Mouse (Mus musculus) adrenal gland, postnatal 10 days (tissue): Measurements from ENCODE around the gene Atp6v0a1. TPM values are rescaled to one million over a fixed set of nuclear protein-coding genes. Genes with fewer than 3 reads are reported as not detected.
A peak's percentile ranks its signal among the peaks of the same experiment; 100 is the strongest.

ENCODE experiments used
- DNase-seq: peaks from one replicate; pipeline ENCODE4 v3.0.0; 2021; ENCODE audit warnings: mixed read lengths
- microRNA-seq: library from miRNA; unstranded; fragments of <30 nt; microRNA quantifications from one replicate; pipeline ENCODE4 v1.2.0, GENCODE M21; 2021
- total RNA-seq, 2 experiments: library from RNA; stranded (reverse); gene quantifications; 2 replicates each; pipeline ENCODE4 v1.2.3; 2021

Gene Atp6v0a1
- total RNA-seq, 2 experiments from 2014 or later = 93.4 to 95.8 TPM

DNA sequence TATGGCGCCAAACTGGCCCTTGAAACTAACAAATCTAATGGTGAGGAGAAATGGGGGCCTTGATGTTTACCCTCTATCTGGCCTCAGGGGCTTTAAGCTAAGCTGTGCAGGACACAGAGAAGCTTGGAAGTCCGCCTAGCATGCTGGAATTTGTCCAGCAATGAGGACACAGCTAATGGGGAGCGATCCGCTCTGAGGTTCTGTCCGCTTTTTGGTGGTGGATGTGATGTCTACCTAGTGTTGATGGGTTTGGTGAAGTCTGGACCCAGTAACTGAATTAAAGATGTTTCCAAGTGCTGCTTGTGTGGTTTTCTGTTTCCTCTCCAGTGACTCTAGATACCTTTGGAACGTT lies 77.0 kb downstream of the Atp6v0a1 start:
- peak; percentile 50 for DNase-seq

DNA sequence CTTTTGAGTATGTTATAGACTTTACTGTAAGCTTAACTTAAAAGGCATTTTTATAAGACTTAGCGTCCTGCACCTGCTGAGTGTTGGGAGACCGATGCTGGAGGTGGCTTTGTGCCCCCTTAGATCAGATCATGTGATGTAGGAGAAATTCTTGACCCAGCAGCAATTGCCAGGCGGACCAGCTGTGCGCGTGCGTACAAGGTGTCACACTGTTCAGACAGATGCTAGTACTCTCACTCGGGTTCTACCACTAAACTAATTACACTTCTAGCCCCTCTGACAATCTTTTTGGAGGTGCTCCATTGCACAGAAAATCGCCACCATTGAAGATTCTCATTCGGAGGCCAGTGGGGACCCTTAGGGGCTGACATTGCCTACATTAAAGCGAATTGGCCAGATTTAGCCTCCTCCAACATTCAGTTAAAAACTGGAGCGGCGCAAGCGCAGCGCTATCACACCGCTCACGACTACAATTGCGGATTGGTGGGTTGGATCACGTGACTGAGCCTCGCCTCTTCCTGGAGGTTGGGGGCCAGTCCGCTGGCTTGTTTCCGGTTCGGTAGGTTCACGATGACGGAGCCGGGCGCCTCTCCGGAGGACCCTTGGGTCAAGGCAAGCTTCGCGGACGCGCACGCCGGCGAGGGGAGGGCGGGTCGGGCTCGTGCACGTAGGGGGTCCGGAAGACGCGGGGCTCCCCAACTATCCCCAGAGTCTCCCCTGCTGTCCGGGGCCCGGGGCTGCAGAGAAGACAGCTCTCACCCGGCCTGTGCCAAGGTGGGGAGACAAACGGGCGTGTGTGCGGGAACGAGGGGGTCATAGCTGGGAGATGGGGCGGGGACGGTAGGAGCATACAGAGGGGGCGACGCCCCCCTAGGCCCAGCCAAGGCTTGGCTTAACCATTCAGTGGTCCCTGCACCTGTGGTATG lies 77.8 kb downstream of the Atp6v0a1 start, which contains the start of gene Mlx:
Gene Mlx, plus strand, starts transcription at position 522 of the 926 bp plus-strand sequence.
- peak; percentile 93 for DNase-seq

DNA sequence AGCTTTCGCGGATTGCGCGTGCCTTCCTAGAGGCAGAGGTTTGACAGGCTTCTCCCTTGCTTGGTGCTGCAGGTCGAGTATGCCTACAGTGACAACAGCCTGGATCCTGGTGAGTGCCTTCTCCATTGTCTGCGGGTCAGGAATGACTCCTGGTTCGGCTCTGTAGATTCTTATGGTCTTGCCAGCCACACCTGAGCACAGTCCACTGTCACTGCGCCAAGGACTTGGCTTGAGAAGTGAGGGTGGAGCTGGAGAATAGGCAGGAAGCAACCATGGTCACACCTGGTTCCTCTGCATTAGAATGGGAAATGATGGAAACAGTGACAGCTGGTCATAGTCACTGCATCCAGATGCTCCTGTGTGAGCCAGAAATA lies 78.4 kb downstream of the Atp6v0a1 start:
- DNase-seq = no peak

DNA sequence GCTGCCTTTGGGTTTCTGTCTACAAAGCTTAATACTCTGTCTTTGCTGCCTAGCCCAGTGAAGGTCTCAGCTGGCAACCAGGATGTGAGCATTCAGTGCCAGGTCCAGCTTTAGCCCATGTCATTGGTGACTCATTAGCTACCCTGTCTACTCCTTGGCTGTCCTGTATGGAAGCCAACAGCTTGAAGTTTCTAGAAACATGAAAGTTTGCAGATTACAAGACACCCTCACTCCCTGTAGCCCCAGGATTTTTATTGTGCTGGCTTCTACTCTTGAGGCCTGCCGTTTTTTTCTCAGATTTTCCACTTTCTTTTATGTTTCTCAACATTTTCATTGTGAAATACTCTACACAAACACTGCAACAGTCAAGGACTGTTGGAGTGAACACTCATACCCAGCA lies 80.7 kb downstream of the Atp6v0a1 start:
- DNase-seq = no peak

DNA sequence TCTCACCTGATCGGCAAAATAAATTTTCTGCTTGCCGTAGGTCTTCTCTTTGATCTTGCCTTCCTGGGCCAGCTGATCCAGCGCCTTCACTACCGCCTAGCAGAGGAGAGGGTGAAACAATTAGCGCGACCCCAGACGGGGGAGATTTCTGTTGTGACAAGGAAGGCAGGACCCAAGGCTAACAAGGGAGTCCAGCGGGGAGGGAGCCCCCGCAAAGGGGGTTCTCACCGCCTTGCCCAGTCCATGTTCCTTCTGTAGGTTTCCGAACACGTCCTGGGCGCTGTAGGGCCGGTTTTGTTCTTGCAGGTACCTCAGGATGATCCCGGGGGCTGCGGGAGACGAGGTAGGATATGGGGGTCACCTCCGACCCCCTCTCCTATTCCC lies 85.7 kb downstream of the Atp6v0a1 start:
- no peak for DNase-seq

DNA sequence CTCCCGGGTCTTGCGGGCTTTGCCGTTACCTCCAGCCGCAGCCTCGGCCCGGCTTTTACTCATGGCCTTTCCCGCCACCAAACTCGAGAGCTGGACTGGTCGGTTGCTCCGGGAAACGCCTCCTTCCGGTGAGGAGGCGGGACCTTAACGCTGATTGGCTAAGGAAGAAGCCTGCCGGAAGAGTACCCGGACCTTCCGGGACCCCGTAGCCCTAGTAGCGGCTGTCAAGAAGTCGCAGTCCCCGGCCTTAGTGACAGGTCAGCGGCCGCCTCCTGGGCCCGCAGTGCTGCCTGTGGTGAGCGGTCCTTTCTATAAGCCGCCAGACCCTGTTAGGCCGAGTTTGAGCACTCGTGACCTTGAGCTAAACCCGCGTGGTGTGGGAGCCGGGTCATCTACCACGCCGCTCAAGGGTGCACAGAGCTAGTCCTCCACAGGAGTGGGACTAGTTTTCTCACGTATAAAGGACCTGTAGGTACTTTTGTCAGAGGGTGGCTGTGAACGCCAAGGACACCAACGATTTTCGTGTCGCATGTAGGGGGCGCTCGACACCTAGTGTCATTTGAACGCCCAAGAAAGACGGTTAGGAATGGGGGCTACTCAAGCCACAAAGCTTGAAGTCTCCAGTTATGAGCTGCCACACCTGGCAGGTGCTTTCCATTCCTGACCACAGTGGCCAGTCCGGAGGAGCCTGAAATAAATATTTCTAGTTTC lies 86.2 kb downstream of the Atp6v0a1 start, which contains the start of gene Psmc3ip:
Gene Psmc3ip, minus strand, starts transcription at position 123 of the 711 bp plus-strand sequence.
- peak; percentile 96 for DNase-seq

DNA sequence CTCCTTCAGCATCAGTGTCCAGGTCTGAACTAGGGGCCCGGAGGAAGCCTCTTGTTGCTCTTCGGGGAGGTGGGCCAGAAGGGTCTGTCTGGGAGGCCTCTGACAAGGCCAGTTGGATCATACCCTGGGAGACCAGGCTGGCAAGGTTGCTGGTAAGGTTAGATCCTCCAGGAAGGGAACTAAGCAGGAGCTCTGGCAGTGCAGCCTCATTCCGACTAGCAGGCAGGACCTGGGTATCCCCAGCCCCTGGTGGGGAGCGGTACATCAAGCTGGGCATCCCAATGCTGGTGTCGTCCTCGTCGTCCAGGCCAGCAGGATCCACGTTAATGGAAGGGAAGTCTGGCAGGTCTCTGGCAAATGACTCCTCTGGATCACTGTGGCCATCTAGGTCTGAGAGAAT lies 89.0 kb downstream of the Atp6v0a1 start:
- DNase-seq = no peak

DNA sequence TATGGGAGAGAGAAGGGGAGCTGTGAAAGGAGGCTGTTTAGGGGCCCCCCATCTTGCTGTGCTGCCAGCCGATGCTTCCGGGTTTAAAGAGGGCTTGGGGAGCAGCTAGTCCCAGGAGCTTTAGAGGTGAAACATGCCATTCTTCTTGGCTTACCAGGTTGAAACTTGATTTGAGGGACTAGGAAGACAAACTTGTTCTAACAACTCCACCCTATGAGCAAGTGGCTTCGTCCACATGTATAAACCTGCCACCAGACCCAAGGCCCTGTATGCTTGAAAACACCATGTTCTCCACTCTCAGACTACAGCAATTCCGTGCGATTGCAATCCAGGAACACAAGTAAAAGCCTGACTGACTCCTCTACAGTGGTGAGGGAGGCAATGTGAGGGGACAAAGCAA lies 93.8 kb downstream of the Atp6v0a1 start:
- no peak for DNase-seq

DNA sequence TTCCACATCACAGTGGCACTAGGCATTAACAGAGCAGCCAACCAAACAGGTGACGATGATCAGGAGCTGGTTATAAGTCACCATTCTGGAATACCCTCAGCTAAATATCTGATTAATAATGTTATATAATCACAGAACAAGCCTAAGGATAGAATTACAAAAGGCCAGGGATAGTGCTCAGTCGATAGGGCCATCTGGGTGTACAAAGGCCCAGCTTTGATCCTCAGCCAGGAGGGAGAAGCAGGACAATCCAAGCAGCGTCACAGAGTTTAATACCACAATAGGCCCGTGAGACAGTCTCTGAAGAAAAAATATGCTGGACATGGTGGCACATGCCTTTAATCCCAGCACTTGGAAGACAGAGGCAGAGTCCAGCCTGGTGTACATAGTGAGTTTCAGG lies 100.1 kb downstream of the Atp6v0a1 start:
- DNase-seq = no peak

DNA sequence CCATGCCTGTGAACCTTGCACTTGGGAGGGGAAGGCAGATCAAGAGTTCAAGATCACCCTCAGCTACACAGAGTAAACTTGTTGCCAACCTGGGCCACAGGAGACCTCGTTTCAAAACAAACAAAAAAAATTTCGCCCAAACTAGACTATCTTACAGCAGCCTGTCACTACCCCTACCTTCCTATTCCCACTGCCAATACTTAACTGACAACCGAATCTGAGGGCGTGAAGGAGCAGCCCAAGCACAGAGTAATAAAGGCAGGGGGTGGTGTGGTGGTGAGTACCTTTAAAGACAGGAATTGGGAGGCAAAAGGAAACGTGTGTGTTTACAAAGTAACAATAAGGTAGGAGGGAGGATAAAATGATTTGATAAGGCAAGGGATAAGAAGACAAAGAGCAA lies 101.5 kb downstream of the Atp6v0a1 start:
- DNase-seq = no peak

DNA sequence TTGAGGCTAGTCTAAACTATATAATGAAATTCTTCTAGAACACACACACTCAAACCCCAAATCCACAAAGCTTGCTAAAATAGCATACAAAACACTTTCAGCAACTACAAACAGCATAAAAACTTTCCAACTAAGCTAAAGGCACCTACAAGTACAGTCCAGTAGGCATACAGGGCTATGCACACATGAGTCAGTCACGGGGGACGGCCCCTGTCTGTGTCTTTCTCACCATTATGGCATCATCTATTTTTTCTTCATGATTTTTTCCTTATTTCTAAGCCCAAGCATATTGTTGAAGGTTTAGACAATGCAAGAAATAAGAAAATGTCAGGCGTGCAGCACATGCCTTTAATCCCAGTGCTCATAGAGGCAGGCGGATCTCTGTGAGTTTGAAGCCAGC lies 101.9 kb downstream of the Atp6v0a1 start:
- DNase-seq = no peak

DNA sequence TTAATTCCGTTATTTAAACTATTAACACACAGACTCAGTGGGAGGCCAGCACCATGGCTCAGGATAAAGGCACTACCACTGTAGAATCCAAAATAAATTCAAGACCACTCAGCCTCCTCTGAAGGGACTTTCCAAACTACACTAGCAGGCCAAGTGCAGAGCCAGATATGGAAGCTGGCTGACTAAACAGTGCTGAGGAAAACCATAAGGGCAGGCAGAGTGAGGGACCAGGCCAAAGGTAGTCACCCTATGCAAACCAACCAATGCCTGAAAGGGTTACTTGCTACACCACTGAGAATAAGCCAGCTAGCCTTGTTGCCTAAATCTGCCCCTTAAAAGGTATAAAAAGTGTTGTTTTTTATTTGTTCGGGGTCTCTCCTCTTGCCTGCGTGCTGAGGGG lies 102.9 kb downstream of the Atp6v0a1 start:
- DNase-seq = no peak

Small RNA genes lying within 50 kb of the gene (microRNA-seq; reads per million reads assigned to microRNA genes)
- not detected for gene Mir6928

Other genes starting within 250 kb of the Atp6v0a1 start
- gene Kcnh4, start 249.5 kb upstream of the Atp6v0a1 start, total RNA-seq = under 1 TPM; 0.12 to 0.15 TPM
- gene Hcrt, start 246.5 kb upstream of the Atp6v0a1 start, total RNA-seq = not detected
- gene Ghdc, start 238.5 kb upstream of the Atp6v0a1 start, total RNA-seq = 10 to 100 TPM; 14.1 to 15.7 TPM
- gene Stat5b, start 158.7 kb upstream of the Atp6v0a1 start, total RNA-seq = 10 to 100 TPM; 60.7 to 72.7 TPM
- gene Stat5a, start 150.1 kb upstream of the Atp6v0a1 start, total RNA-seq = 10 to 100 TPM; 37.1 to 52.7 TPM
- 10 to 100 TPM; 68.2 to 75.6 TPM for gene Stat3, start 69.9 kb upstream of the Atp6v0a1 start, total RNA-seq
- 100 to 1,000 TPM; 327 to 368 TPM for gene Cavin1, start 38.6 kb upstream of the Atp6v0a1 start, total RNA-seq
- gene Naglu, start 60.6 kb downstream of the Atp6v0a1 start, total RNA-seq = 10 to 100 TPM; 27.3 to 28.2 TPM
- under 1 TPM; 0.45 to 0.67 TPM for gene Hsd17b1, start 69.0 kb downstream of the Atp6v0a1 start, total RNA-seq
- 100 to 1,000 TPM in 1 of 2 experiments, 10 to 100 TPM in 1; 98.0 to 102 TPM for gene Coasy, start 73.1 kb downstream of the Atp6v0a1 start, total RNA-seq
- 10 to 100 TPM; 32.9 to 35.0 TPM for gene Mlx, start 77.8 kb downstream of the Atp6v0a1 start, total RNA-seq
- 1 to 10 TPM; 6.6 to 7.1 TPM for gene Psmc3ip, start 86.0 kb downstream of the Atp6v0a1 start, total RNA-seq
- gene Retreg3, start 110.4 kb downstream of the Atp6v0a1 start, total RNA-seq = 10 to 100 TPM; 50.8 to 53.2 TPM
- gene Tubg1, start 110.5 kb downstream of the Atp6v0a1 start, total RNA-seq = 10 to 100 TPM; 42.6 to 44.6 TPM
- gene Tubg2, start 146.5 kb downstream of the Atp6v0a1 start, total RNA-seq = 1 to 10 TPM; 6.9 to 7.2 TPM
- gene Cntnap1, start 161.1 kb downstream of the Atp6v0a1 start, total RNA-seq = 10 to 100 TPM; 12.1 to 15.9 TPM
- gene Plekhh3, start 161.9 kb downstream of the Atp6v0a1 start, total RNA-seq = 10 to 100 TPM; 26.2 to 40.8 TPM
- under 1 TPM; 0.78 to 1.00 TPM for gene Ccr10, start 166.0 kb downstream of the Atp6v0a1 start, total RNA-seq
- gene Ezh1, start 217.0 kb downstream of the Atp6v0a1 start, total RNA-seq = 10 to 100 TPM; 27.9 to 37.9 TPM
- 100 to 1,000 TPM; 101 to 116 TPM for gene Ramp2, start 236.6 kb downstream of the Atp6v0a1 start, total RNA-seq
- 100 to 1,000 TPM; 109 to 112 TPM for gene Vps25, start 244.3 kb downstream of the Atp6v0a1 start, total RNA-seq